Mouse (Mus musculus) lung, adult 2 months (tissue): Measurements from ENCODE around the gene Has1. TPM values are rescaled to one million over a fixed set of nuclear protein-coding genes. Genes with fewer than 3 reads are reported as not detected.

Experiments used
- DNase-seq: peaks from one replicate; pipeline ENCODE4 v3.0.0; 2022
- H3K4me1 ChIP-seq: fragments of 200-500 bp; 2 replicates; pipeline ENCODE4 v1.6.1; 2011; ENCODE audit warnings: low read length; ENCODE audit not compliant: control insufficient read depth, insufficient read depth
- H3K4me3 ChIP-seq: fragments of 200-500 bp; replicated peaks from 2 replicates; pipeline ENCODE3; 2011; ENCODE audit warnings: low read depth, mild to moderate bottlenecking, control low read depth, low read length; ENCODE audit errors: extremely low read depth
- CTCF ChIP-seq: fragments of 200-500 bp; IDR thresholded peaks from 2 replicates; pipeline ENCODE4 v1.5.1; 2011; ENCODE audit warnings: mild to moderate bottlenecking, low read length, control low read depth; ENCODE audit not compliant: insufficient read depth
- POLR2A ChIP-seq: fragments of 200-500 bp; IDR thresholded peaks from 2 replicates; pipeline ENCODE4 v1.6.1; 2011; ENCODE audit warnings: low read depth, mild to moderate bottlenecking, control low read depth, low read length, borderline replicate concordance; ENCODE audit errors: extremely low read depth
- WGBS: fragments of 180-500 bp; shearing (Covaris S2); methylation state at CpG from one replicate; pipeline ENCODE4 v1.1.7; 2018; 5-methylcytosine and 5-hydroxymethylcytosine counted together
- polyA plus RNA-seq: library from polyadenylated mRNA; depleted of rRNA; stranded (reverse); fragments of >200 nt; gene quantifications from 2 replicates; pipeline ENCODE4 v1.2.3, GENCODE M21; 2012; rRNA removed

The Has1 gene
- 1.9 and 3.8 TPM in 2 replicates for polyA plus RNA-seq

DNA sequence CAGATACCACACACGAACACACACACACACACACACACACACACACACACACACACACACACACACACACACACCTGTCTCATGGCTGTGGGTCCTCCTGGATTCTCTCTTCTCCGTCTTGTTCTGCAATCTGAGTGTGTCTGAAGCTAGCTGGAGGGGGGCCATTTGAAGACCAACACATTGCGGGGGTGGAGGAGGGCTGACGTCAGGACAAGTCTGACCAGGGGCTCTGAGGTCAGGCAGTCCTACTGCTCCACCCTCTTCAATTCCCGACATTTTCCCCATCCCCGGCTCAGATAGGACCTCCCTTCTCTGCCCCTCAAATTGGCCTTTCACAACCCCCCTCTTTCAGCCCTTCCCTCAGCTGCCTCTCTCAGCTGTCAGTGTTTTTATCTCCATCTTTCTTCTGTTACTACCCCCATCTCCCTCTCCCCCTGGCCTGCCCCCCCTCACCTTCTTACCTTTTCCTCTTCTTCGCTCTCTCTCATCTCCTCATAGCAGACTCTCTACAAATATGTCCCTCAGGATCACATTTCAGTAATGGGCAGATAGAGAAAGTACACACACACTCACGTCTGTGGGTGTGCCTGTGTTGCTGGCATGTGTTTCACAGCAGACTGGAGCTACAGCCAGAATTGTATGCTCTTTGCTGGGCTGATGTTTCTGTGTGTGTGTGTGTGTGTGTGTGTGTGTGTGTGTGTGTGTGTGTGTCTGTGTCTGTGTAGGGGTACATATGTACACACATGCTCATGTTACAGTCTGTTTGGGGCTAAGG is at the start of gene Has1:
Gene Has1, minus strand, starts transcription at position 142 of the 775 bp plus-strand sequence.
- Histone ChIP-seq H3K4me1 (no peaks in the 10 kb centered on the region), H3K4me3 (no peak within 1 kb of the TSS)
- TF ChIP-seq CTCF = no peak
- no peak for TF ChIP-seq POLR2A
- WGBS = 37% methylated on average over 8 of the region's 8 CpGs
- DNase-seq = no peak

DNA sequence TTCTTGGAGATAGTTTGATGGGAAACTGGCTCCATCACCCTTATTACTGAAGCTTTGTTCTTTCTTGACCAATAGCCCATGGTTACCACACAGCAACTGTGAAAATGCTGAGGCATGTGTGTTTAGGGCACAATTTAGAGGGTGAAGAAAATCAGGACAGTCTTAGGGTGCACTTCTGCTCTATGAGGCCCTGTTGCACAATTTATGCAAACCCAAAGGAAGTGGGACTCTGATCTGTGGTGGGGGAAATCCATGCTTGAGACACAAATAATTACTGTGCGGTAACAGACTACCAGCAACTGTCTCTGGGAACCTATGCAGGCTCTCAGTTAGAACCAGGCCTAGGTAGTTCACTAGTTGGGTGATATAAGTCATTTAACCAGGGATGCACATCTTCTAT is 45.8 kb upstream of the Has1 start:
- TF ChIP-seq POLR2A (no peak), CTCF (no peak)
- no peak overlapping the region for H3K4me3 ChIP-seq
- 79% methylated on average over 1 of the region's 1 CpGs for WGBS
- no peak for DNase-seq
- no peaks in the 10 kb centered on the region for H3K4me1 ChIP-seq

DNA sequence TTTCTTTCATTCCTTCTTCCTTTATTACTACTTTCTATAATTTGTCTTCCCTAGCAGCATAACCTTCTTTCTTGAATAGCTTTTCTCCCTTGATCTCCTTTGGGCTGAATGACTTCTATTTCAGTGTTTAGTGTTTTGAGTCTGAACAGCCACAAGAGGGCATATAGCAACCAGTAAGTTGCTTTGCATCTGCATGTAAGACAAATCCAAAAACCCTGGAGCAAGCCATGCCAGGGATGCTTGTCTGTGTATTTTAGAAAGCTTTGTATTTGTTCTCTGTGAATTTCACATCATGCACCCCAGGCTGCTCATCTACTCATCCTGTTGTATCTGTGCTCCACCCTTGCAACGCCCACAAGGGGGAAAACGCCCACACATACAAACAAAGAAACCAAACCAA is 44.3 kb upstream of the Has1 start:
- WGBS = 69% methylated on average over 2 of the region's 2 CpGs
- no peak for TF ChIP-seq CTCF
- no peak for TF ChIP-seq POLR2A
- no peak for DNase-seq
- H3K4me3 ChIP-seq = no peak overlapping the region
- H3K4me1 ChIP-seq = no peaks in the 10 kb centered on the region

DNA sequence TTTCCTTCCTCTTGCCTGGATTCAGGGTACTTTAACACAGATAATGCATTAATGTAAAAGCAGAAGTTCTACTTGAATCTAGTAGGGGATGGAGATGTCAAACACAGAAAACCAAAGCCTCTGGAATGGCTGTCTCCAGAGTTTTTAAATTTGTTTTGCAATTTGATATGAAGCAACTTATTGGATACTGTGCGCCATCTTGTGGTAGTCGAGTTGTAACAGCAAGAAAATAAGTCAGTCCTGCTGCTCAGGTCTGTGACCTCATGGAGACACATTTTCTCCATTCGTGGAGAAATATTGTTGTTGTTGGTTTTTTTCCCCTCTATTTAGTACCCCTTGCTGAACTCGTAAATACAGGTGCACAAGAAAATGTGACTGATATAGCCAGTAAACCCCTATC is 41.0 kb upstream of the Has1 start:
- 2% methylated on average over 4 of the region's 4 CpGs for WGBS
- no peak for DNase-seq
- Histone ChIP-seq H3K4me3 (no peak overlapping the region), H3K4me1 (no peaks in the 10 kb centered on the region)
- no peak for TF ChIP-seq POLR2A
- no peak; the same call in 1 of the 2 replicates for TF ChIP-seq CTCF

DNA sequence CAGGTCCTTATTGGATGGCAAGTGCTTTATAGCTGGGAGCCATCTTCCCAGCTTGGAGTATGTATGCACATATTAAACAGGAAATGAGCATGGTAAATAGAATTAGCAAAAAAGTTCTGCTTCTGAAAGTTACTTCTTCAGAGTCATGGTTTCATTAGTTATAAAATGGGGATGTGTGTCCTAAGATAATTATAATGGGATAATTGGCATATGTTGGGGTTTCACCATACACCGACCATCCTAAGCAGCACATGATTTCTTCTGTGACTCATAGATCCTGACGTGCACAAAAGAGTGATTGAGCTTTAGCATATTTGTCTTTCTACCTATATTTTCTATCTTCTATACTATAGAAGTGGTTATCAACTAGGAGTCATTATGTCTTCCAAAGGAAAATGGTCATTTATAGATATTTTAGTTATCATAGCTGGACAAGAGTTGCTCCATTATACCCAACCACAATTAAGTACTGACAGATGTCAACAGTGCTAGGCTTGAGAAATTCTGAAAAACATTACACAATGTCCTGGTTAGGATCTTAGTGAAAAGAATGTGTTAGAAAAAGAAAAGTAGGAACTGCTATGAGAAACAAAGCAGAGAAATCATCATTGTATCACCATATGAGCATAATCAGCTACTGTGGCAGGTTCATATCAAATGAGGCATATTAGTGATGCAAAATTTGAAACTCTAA is 34.9 kb upstream of the Has1 start:
- no peak for TF ChIP-seq CTCF
- TF ChIP-seq POLR2A = no peak
- Histone ChIP-seq H3K4me1 (no peaks in the 10 kb centered on the region), H3K4me3 (no peak overlapping the region)
- 76% methylated on average over 2 of the region's 2 CpGs for WGBS
- DNase-seq = no peak

DNA sequence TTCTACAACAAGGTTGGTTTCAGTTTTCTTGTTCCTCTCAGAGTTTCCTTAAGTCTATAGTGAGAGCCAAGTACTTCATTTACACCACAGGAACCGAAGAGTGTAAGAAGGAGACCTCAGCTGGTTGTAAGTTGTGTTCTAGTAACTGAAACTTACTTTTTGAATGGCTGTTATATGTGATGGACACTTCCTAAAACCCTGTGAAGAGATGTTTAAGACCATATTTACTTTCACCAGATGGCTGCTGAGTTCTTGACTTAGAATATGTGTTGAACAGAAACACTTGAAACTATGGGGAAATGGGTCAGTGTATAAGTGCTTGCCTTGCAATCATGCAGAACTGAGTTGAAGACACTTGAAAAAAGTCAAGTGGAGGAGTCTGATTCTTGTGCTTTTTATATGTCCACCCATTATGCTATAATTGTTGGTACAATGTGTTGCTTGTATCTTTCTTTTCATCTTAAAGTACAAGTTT is 32.8 kb upstream of the Has1 start, which contains the start of the genes Fpr2 and Fpr3:
Gene Fpr2, plus strand, starts transcription at position 51 of the 475 bp plus-strand sequence.
Gene Fpr3, plus strand, starts transcription at position 79 of the 475 bp plus-strand sequence.
- TF ChIP-seq CTCF (no peak), POLR2A (no peak)
- DNase-seq = no peak
- Histone ChIP-seq H3K4me3 (no peak within 1 kb of the TSS), H3K4me1 (no peaks in the 10 kb centered on the region)
- WGBS = 37% methylated on average over 1 of the region's 1 CpGs

DNA sequence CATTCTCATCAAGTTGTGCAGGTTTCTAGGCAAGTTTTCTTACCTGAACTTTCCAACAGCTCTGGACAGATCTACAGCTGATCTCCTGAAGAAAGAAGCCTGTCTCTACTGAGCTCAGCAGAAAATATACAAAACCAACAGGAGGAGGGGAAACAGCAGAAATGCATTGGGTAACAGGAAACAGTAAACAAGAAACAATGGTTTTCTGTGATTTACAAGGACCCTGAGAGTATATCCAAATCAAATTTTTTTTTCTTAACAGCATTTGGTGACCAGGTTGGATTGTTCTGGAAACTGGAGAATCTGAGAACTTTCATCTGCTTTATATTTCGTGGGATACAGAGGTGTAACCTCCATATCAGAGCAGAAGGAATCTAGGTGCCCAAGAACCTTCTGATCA is 28.8 kb upstream of the Has1 start, which contains the start of gene Fpr1:
Gene Fpr1, minus strand, starts transcription at position 101 of the 400 bp plus-strand sequence.
- TF ChIP-seq POLR2A (no peak), CTCF (no peak)
- Histone ChIP-seq H3K4me3 (no peak within 1 kb of the TSS), H3K4me1 (no peaks in the 10 kb centered on the region)
- 55% methylated on average over 1 of the region's 1 CpGs for WGBS
- DNase-seq = no peak

DNA sequence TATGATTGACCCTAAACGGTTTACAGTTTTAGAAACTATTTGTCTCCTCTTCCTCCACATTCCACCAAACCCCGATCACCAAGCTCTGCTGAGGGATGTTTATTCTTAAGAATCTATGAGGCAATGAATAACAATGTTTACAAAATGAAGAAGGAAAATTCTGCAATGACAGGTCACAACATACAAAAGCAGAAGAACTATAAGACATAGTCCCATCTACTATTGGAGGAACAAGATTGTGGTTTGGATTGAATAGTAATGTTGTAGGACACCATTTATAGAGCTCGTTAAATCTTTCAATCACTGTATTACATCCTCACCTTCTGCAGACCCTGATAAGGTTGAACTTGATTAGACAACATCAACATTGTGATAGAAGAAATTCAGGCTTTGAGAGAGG is 27.7 kb upstream of the Has1 start:
- no peak for DNase-seq
- WGBS = 66% methylated on average over 3 of the region's 3 CpGs

DNA sequence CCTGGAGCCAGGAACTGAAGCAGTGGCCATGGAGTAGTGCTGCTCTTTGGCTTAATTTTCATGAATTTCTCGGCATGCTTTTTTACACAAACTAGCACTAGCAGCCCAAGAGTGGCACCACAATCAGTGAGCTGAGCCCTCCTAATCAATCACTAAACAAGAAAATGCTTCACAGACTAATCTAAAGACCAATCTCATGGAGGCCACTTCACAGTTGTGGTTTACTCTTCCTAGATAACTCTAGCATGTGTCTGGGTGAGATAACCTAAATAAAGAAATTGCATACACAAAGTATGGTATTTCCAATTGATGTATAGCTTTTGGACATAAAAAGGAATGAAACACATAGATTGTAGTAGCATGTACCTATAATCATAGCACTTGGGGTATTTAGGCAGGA is 24.3 kb upstream of the Has1 start:
- Histone ChIP-seq H3K4me1 (no peaks in the 10 kb centered on the region), H3K4me3 (no peak overlapping the region)
- WGBS = 67% methylated on average over 1 of the region's 1 CpGs
- DNase-seq = no peak
- TF ChIP-seq POLR2A (no peak), CTCF (no peak)

More for the DNA sequence above, 27.7 kb upstream of the Has1 start:
- H3K4me1 ChIP-seq = no peaks in the 10 kb centered on the region
- TF ChIP-seq POLR2A (no peak), CTCF (no peak)
- no peak overlapping the region for H3K4me3 ChIP-seq
